Mouse (Mus musculus) hindbrain, postnatal 0 days (tissue): ENCODE results near the gene Ephb1. TPM values are rescaled to one million over a fixed set of nuclear protein-coding genes. Genes with fewer than 3 reads are reported as not detected.

Experiments
- ATAC-seq: fragments of 200-750 bp; cut with Nextera tagmentation; 2 replicates; pipeline ENCODE4 v1.8.0; 2017; ENCODE audit warnings: mild to moderate bottlenecking, moderate TSS enrichment, moderate library complexity
- DNase-seq: peaks from one replicate; pipeline ENCODE4 v3.0.0-alpha.2; 2015; ENCODE audit warnings: low spot score
- H3K27ac ChIP-seq: fragments of 300-500 bp; sonication (generic); 2 replicates; pipeline ENCODE4 v1.5.1; 2014; ENCODE audit warnings: mild to moderate bottlenecking
- H3K27me3 ChIP-seq: fragments of 300-500 bp; sonication (generic); 2 replicates; pipeline ENCODE4 v1.6.1; 2014; ENCODE audit warnings: low read length, mixed read lengths; ENCODE audit not compliant: insufficient read depth
- H3K36me3 ChIP-seq: fragments of 300-500 bp; sonication (generic); 2 replicates; pipeline ENCODE4 v1.6.1; 2014; ENCODE audit warnings: low read length, mixed read lengths; ENCODE audit not compliant: insufficient read depth
- H3K4me1 ChIP-seq: fragments of 300-500 bp; sonication (generic); 2 replicates; pipeline ENCODE4 v1.6.1; 2014; ENCODE audit warnings: antibody characterized with exemption, low read length, mixed read lengths; ENCODE audit not compliant: insufficient read depth
- H3K4me2 ChIP-seq: fragments of 300-500 bp; sonication (generic); 2 replicates; pipeline ENCODE4 v1.6.1; 2014; ENCODE audit warnings: low read depth, mild to moderate bottlenecking, low read length, moderate library complexity, mixed read lengths
- H3K4me3 ChIP-seq: fragments of 300-500 bp; sonication (generic); 2 replicates; pipeline ENCODE4 v1.5.1; 2014; ENCODE audit warnings: low read length
- H3K9ac ChIP-seq: fragments of 300-500 bp; sonication (generic); replicated peaks from 2 replicates; pipeline ENCODE4 v1.6.1; 2014; ENCODE audit warnings: mild to moderate bottlenecking, low read length, moderate library complexity, mixed read lengths
- H3K9me3 ChIP-seq: fragments of 300-500 bp; sonication (generic); 2 replicates; pipeline ENCODE4 v1.6.1; 2016; ENCODE audit warnings: low read length, mixed read lengths
- CTCF ChIP-seq: IDR thresholded peaks from 2 replicates; pipeline ENCODE4 v1.5.1; 2016; ENCODE audit warnings: antibody characterized with exemption, control low read depth, low read depth
- WGBS: fragments of 180-500 bp; shearing (Covaris S2); extraction: QIAGEN DNeasy Blood & Tissue Kit; methylation state at CpG from one replicate; pipeline ENCODE4 v1.1.7; 2014; 5-methylcytosine and 5-hydroxymethylcytosine counted together
- polyA plus RNA-seq: library from polyadenylated mRNA; unstranded; fragments of >200 nt; fragmentation: Nextera tagmentation; extraction: Ambion mirVana; gene quantifications from 2 replicates; pipeline ENCODE4 v1.2.1, GENCODE M21; 2015
- total RNA-seq: library from RNA; depleted of rRNA; stranded (reverse); fragments of >200 nt; gene quantifications from 2 replicates; pipeline ENCODE4 v1.2.3, GENCODE M21; 2014

Ephb1 gene
- total and polyA plus RNA-seq, 2 experiments from 2014 or later, result 39.6 to 50.3 TPM

- WGBS, result 90% methylated on average over 4 of the region's 4 CpGs
- Histone ChIP-seq H3K4me2 (no peak overlapping the region), H3K4me3 (no peak overlapping the region), H3K27ac (no peak overlapping the region), H3K9ac (no peak overlapping the region), H3K9me3 (no peaks in the 10 kb centered on the region), H3K27me3 (no peaks in the 10 kb centered on the region), H3K4me1 (0 out of 2 replicates have a peak, but pooled peaks cover 8% of the 10 kb centered on the region), H3K36me3 (no peaks in the 10 kb centered on the region)
- no peak for DNase-seq
- TF ChIP-seq CTCF, result no peak
- ATAC-seq, result no peak
These were observed 53.5 kb downstream of the Ephb1 start for GRCm38 (mm10) chr9:102300985-102301384.

DNA sequence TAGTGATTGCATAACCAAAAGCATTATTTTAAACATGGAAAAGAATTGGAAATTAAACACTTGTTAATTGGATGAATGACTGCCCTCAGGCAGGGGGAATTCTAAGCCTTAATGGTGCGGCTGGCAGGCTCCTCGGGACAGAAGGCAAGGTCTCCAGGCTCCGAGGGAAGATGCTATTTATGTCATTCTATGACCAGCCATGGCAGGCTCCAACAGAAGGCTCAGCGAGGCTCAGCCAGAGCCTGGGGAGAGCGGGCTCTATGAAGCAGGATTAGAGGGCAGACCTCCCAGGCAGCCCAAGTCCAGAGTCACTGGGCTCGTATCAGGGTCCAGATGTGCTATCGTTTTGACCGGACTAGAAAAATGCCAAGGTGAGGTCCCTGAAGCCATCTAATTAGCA lies 55.8 kb downstream of the Ephb1 start:
- no peak for TF ChIP-seq CTCF
- no peak overlapping the region for H3K4me3 ChIP-seq
- WGBS, result 50% methylated on average over 8 of the region's 8 CpGs
- ATAC-seq, result no peak
- H3K9ac ChIP-seq, result no peak overlapping the region
- H3K27me3 ChIP-seq, result no peaks in the 10 kb centered on the region
- H3K27ac ChIP-seq, result no peak overlapping the region
- H3K9me3 ChIP-seq, result no peaks in the 10 kb centered on the region
- no peak overlapping the region for H3K4me2 ChIP-seq
- H3K36me3 ChIP-seq, result no peaks in the 10 kb centered on the region
- 0 out of 2 replicates have a peak, but pooled peaks cover under 1% of the 10 kb centered on the region for H3K4me1 ChIP-seq
- DNase-seq, result no peak

DNA sequence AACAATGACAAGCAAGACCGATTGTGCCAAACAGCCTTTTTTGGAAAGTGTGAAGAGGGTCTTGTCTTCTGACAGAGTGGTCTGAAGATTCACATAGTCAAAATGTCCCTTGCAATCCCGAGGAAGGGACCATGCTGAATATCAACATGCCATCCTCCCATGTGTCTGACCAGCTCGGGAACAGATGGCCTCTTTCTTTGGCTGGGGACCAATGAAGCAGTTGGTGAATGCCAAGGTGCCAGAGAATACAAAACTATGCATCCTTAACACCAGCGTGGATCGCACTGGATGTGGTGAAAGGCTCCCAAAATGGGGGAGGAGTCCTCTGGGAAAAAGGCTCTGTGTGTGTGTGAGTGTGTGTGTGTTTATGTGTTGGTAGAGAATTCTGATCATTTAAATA lies 56.5 kb downstream of the Ephb1 start:
- H3K4me3 ChIP-seq, result no peak overlapping the region
- no peak overlapping the region for H3K9ac ChIP-seq
- H3K4me2 ChIP-seq, result no peak overlapping the region
- no peak overlapping the region for H3K27ac ChIP-seq
- 0 out of 2 replicates have a peak, but pooled peaks have one; percentile 52 for ATAC-seq
- no peak for TF ChIP-seq CTCF
- WGBS, result 47% methylated on average over 5 of the region's 5 CpGs
- DNase-seq, result peak; percentile 74
- no peaks in the 10 kb centered on the region for H3K36me3 ChIP-seq
- no peaks in the 10 kb centered on the region for H3K4me1 ChIP-seq
- no peaks in the 10 kb centered on the region for H3K27me3 ChIP-seq
- no peaks in the 10 kb centered on the region for H3K9me3 ChIP-seq

- WGBS, result 61% methylated on average over 3 of the region's 3 CpGs
- TF ChIP-seq CTCF, result no peak
- no peaks in the 10 kb centered on the region for H3K27me3 ChIP-seq
- ATAC-seq (no peak), DNase-seq (no peak)
- no peaks in the 10 kb centered on the region for H3K4me1 ChIP-seq
- H3K36me3 ChIP-seq, result no peaks in the 10 kb centered on the region
- H3K9ac ChIP-seq, result no peak overlapping the region
- no peak overlapping the region for H3K4me2 ChIP-seq
- H3K27ac ChIP-seq, result no peak overlapping the region
- H3K9me3 ChIP-seq, result no peaks in the 10 kb centered on the region
- H3K4me3 ChIP-seq, result no peak overlapping the region
These were observed 57.3 kb downstream of the Ephb1 start for GRCm38 (mm10) chr9:102297176-102297575.

GRCm38 (mm10) chr9:102293605-102294004 lies 60.9 kb downstream of the Ephb1 start:
- ATAC-seq (no peak), DNase-seq (no peak)
- Histone ChIP-seq H3K36me3 (no peaks in the 10 kb centered on the region), H3K27ac (no peak overlapping the region), H3K27me3 (no peaks in the 10 kb centered on the region), H3K4me2 (no peak overlapping the region), H3K9me3 (no peaks in the 10 kb centered on the region), H3K4me1 (peaks cover 5% of the 10 kb centered on the region), H3K9ac (no peak overlapping the region), H3K4me3 (no peak overlapping the region)
- TF ChIP-seq CTCF, result no peak
- WGBS, result 95% methylated on average over 3 of the region's 3 CpGs

DNA sequence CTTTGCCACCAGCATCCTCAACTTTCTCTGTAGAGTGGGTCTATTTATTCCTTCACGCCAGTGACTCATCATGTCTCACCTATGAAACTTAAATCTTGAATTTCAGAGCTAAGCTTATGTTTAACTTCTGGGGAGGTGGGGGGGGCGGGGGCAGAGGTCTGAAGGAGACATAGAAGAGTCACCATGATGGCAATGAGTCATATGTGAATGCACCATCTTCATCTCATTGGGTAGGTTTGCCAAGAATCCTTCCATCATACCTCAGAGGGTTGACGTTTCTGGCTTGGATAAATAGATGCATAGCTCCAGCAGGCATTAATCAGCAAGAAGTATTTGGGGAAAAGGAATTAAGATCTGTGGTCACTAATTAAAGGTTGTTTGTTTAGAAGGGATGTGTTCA lies 63.3 kb downstream of the Ephb1 start:
- no peak for TF ChIP-seq CTCF
- DNase-seq (no peak), ATAC-seq (no peak)
- Histone ChIP-seq H3K9ac (no peak overlapping the region), H3K4me2 (no peak overlapping the region), H3K36me3 (no peaks in the 10 kb centered on the region), H3K4me1 (peaks cover 11% of the 10 kb centered on the region), H3K27me3 (no peaks in the 10 kb centered on the region), H3K27ac (no peak overlapping the region), H3K9me3 (no peaks in the 10 kb centered on the region), H3K4me3 (no peak overlapping the region)
- WGBS, result 76% methylated on average over 3 of the region's 3 CpGs

GRCm38 (mm10) chr9:102288356-102288755 lies 66.1 kb downstream of the Ephb1 start:
- DNase-seq (no peak), ATAC-seq (no peak)
- Histone ChIP-seq H3K4me3 (no peak overlapping the region), H3K9me3 (no peaks in the 10 kb centered on the region; the same call in 1 of the 2 replicates), H3K27ac (no peak overlapping the region), H3K9ac (no peak overlapping the region), H3K36me3 (no peaks in the 10 kb centered on the region), H3K4me1 (peaks cover 11% of the 10 kb centered on the region), H3K4me2 (no peak overlapping the region), H3K27me3 (no peaks in the 10 kb centered on the region)
- WGBS, result 78% methylated on average over 3 of the region's 3 CpGs
- TF ChIP-seq CTCF, result no peak
